7 mouse cellular contexts compared by ENCODE assay signal in the genomic region with DNA sequence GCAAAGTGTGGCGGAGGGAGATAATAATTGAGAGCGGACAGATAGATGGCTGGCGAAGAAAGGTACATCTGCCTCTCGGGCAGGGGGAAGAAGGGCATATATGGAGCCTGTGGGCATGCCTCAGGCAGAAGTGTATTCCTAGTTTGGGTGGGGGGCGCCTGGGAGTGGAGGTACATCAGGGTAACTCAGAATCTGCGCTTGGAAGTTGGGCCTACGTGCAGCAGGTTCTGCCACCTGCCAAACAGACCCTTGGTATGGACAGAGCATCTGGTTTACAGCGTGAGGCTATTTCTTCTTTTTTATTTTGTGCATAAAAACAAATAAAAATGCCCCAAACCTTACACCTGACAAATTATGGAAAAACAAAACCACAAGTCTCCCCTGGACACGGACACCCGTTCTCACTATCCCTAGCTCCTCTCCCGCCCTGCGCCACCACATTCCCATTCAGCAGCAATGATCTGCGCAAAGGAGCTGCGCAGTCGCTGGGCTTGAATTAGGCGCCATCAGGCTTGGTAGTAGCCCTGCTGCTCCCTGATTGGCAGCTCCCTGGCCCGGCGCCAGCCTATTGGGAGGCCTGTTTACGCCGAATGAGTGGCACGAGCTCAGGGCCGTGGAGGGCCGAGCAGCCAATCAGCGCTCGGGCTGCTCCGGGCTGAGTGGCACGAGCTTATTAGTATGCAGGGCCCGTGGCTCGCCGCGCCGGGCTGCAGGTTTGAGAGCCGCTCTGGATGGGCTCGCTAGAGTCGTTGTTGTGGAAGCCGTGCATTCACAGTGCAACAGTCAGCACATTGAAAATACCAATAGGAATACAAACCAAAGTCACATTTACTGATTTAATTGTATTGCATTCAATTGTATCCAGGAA. TPM values are rescaled to one million over a fixed set of nuclear protein-coding genes. Genes with fewer than 3 reads are reported as not detected.
DNase-seq lines count a peak whose midpoint lies in the region; ATAC-seq lines count a peak whose summit lies in the region.

A gene (plus strand): TSS at position 718 of the 868 bp plus-strand sequence.

- WGBS in embryonic facial prominence, embryonic 12.5 days = 3% methylated on average over 36 of the region's 36 CpGs
- 3% methylated on average over 36 of the region's 36 CpGs for WGBS in limb, embryonic 11.5 days
- 1% methylated on average over 36 of the region's 36 CpGs for WGBS in midbrain, embryonic 14.5 days

- H3K4me1 ChIP-seq in embryonic facial prominence, embryonic 12.5 days = peaks cover 35% of the 10 kb centered on the region
- H3K4me1 ChIP-seq in limb, embryonic 11.5 days (ENCODE audit: control insufficient read depth, insufficient read depth, low read length) = peaks cover 33% of the 10 kb centered on the region
- H3K4me1 ChIP-seq in midbrain, embryonic 14.5 days (ENCODE audit: control insufficient read depth, insufficient read depth, low read length) = peaks cover 31% of the 10 kb centered on the region

- peak within 1 kb of the TSS; percentile 92 for H3K27ac ChIP-seq in embryonic facial prominence, embryonic 12.5 days
- peak within 1 kb of the TSS; percentile 95 for H3K27ac ChIP-seq in limb, embryonic 11.5 days (replicated peaks; ENCODE audit: low read depth, low read length)
- H3K27ac ChIP-seq in midbrain, embryonic 14.5 days (replicated peaks; ENCODE audit: low read depth, low read length) = peak within 1 kb of the TSS; percentile 100

- ATAC-seq in embryonic facial prominence, embryonic 12.5 days (ENCODE audit: insufficient number of reproducible peaks, insufficient read depth, low FRiP score, low TSS enrichment) = peak; percentile 92
- ATAC-seq in limb, embryonic 11.5 days (ENCODE audit: insufficient number of reproducible peaks, low FRiP score, low TSS enrichment, low read depth) = peak; percentile 89
- ATAC-seq in midbrain, embryonic 14.5 days (ENCODE audit: low FRiP score, low TSS enrichment) = peak; percentile 89

- H3K4me3 ChIP-seq in embryonic facial prominence, embryonic 12.5 days = peak within 1 kb of the TSS; percentile 61
- peak within 1 kb of the TSS; percentile 97 for H3K4me3 ChIP-seq in limb, embryonic 11.5 days (ENCODE audit: low read depth, low read length)
- peak within 1 kb of the TSS; percentile 94 for H3K4me3 ChIP-seq in midbrain, embryonic 14.5 days (replicated peaks; ENCODE audit: low read depth, low read length)

- H3K27me3 ChIP-seq in embryonic facial prominence, embryonic 12.5 days = no peaks in the 10 kb centered on the region
- H3K27me3 ChIP-seq in limb, embryonic 11.5 days (ENCODE audit: control insufficient read depth, insufficient read depth, low read length) = no peaks in the 10 kb centered on the region
- no peaks in the 10 kb centered on the region for H3K27me3 ChIP-seq in midbrain, embryonic 14.5 days (ENCODE audit: control insufficient read depth, insufficient read depth, low read length)

- peak; percentile 100 for DNase-seq in adrenal gland, postnatal 25 days
- peak; percentile 100 for DNase-seq in heart, adult 11 months
- DNase-seq in kidney, adult 18-20 months = peak; percentile 100
- DNase-seq in limb, embryonic 11.5 days (ENCODE audit: low spot score) = peak; percentile 99
- peak; percentile 100 for DNase-seq in midbrain, embryonic 14.5 days
- peak; percentile 86 to 89 for DNase-seq in spleen, adult 18-20 months

- H3K36me3 ChIP-seq in embryonic facial prominence, embryonic 12.5 days = 0 out of 2 replicates have a peak, but pooled peaks cover 6% of the 10 kb centered on the region
- no peaks in the 10 kb centered on the region for H3K36me3 ChIP-seq in limb, embryonic 11.5 days (ENCODE audit: control insufficient read depth, insufficient read depth, low read length)
- H3K36me3 ChIP-seq in midbrain, embryonic 14.5 days (ENCODE audit: control insufficient read depth, insufficient read depth, low read length) = peaks cover 6% of the 10 kb centered on the region

- peak within 1 kb of the TSS; percentile 100 for H3K9ac ChIP-seq in embryonic facial prominence, embryonic 12.5 days
- H3K9ac ChIP-seq in limb, embryonic 11.5 days (ENCODE audit: low read length) = peak within 1 kb of the TSS; percentile 98
- peak within 1 kb of the TSS; percentile 100 for H3K9ac ChIP-seq in midbrain, embryonic 14.5 days (replicated peaks; ENCODE audit: low read length)

- no peaks in the 10 kb centered on the region for H3K9me3 ChIP-seq in embryonic facial prominence, embryonic 12.5 days
- no peaks in the 10 kb centered on the region for H3K9me3 ChIP-seq in limb, embryonic 11.5 days (ENCODE audit: control insufficient read depth, low read length)
- no peaks in the 10 kb centered on the region for H3K9me3 ChIP-seq in midbrain, embryonic 14.5 days (ENCODE audit: control insufficient read depth, low read length)

- H3K4me2 ChIP-seq in embryonic facial prominence, embryonic 12.5 days (replicated peaks) = peak within 1 kb of the TSS; percentile 98
- H3K4me2 ChIP-seq in limb, embryonic 11.5 days (ENCODE audit: low read depth, severe bottlenecking) = peak within 1 kb of the TSS; percentile 99
- H3K4me2 ChIP-seq in midbrain, embryonic 14.5 days (ENCODE audit: low read length) = peak within 1 kb of the TSS; percentile 100

RNA-seq across cellular contexts. Expression of the gene that starts here (rescaled TPM):
- total RNA-seq in adrenal gland, postnatal 25 days (2021) = 23.8 and 25.8 TPM in 2 replicates
- polyA plus RNA-seq in embryonic facial prominence, embryonic 12.5 days (2016; fragmentation: Nextera tagmentation; extraction: Ambion mirVana) = 16.8 and 18.8 TPM in 2 replicates
- polyA plus RNA-seq in limb, embryonic 11.5 days (2014; fragmentation: Nextera tagmentation; extraction: Ambion mirVana) = 24.9 and 27.6 TPM in 2 replicates
- polyA plus RNA-seq in midbrain, embryonic 14.5 days (2014; fragmentation: Nextera tagmentation; extraction: Ambion mirVana) = 20.0 and 25.9 TPM in 2 replicates

Comparison
In these comparisons a context has a peak if more than half of its experiments do, and no peak if none do; other contexts are left out.
1. Peak in every context shown above with its lines: DNase-seq, ATAC-seq, H3K4me3 ChIP-seq and H3K27ac ChIP-seq.